Mouse (Mus musculus) heart, postnatal 0 days (tissue): ENCODE data around the gene Vmn1r152. TPM values are rescaled to one million over a fixed set of nuclear protein-coding genes. Genes with fewer than 3 reads are reported as not detected.
"Not testable (repeated sequence)": the region's sequence is repeated elsewhere in the genome, so short reads cannot be mapped to it uniquely, and the experiment has no call there.

Source experiments
- ATAC-seq: fragments of 200-750 bp; cut with Nextera tagmentation; 2 replicates; pipeline ENCODE4 v1.8.0; 2017; ENCODE audit warnings: low read depth, moderate number of reproducible peaks, moderate library complexity; ENCODE audit not compliant: insufficient read depth
- DNase-seq: peaks from one replicate; pipeline ENCODE4 v3.0.0-alpha.2; 2016; ENCODE audit warnings: low spot score
- H3K27ac ChIP-seq: fragments of 300-500 bp; sonication (generic); 2 replicates; pipeline ENCODE4 v1.5.1; 2014; ENCODE audit warnings: low read depth, mild to moderate bottlenecking
- H3K27me3 ChIP-seq: fragments of 300-500 bp; sonication (generic); 2 replicates; pipeline ENCODE4 v1.6.1; 2014; ENCODE audit warnings: low read length, mixed read lengths; ENCODE audit not compliant: control insufficient read depth, insufficient read depth
- H3K36me3 ChIP-seq: fragments of 300-500 bp; sonication (generic); replicated peaks from 2 replicates; pipeline ENCODE4 v1.6.1; 2014; ENCODE audit warnings: low read length, mixed read lengths; ENCODE audit not compliant: control insufficient read depth, insufficient read depth
- H3K4me1 ChIP-seq: fragments of 300-500 bp; sonication (generic); 2 replicates; pipeline ENCODE4 v1.6.1; 2014; ENCODE audit warnings: antibody characterized with exemption; ENCODE audit not compliant: control insufficient read depth, insufficient read depth
- H3K4me2 ChIP-seq: fragments of 300-500 bp; sonication (generic); 2 replicates; pipeline ENCODE4 v1.6.1; 2014; ENCODE audit warnings: low read depth, mild to moderate bottlenecking, low read length, moderate library complexity
- H3K4me3 ChIP-seq: fragments of 300-500 bp; sonication (generic); 2 replicates; pipeline ENCODE4 v1.5.1; 2014; ENCODE audit warnings: low read depth, low read length
- H3K9ac ChIP-seq: fragments of 300-500 bp; sonication (generic); replicated peaks from 2 replicates; pipeline ENCODE4 v1.6.1; 2014; ENCODE audit warnings: low read depth, low read length, mixed read lengths
- H3K9me3 ChIP-seq: fragments of 300-500 bp; sonication (generic); replicated peaks from 2 replicates; pipeline ENCODE4 v1.6.1; 2016; ENCODE audit warnings: low read length; ENCODE audit not compliant: control insufficient read depth
- WGBS: fragments of 180-500 bp; shearing (Covaris S2); extraction: QIAGEN DNeasy Blood & Tissue Kit; methylation state at CpG from one replicate; pipeline ENCODE4 v1.1.7; 2014; 5-methylcytosine and 5-hydroxymethylcytosine counted together
- polyA plus RNA-seq: library from polyadenylated mRNA; unstranded; fragments of >200 nt; fragmentation: Nextera tagmentation; extraction: Ambion mirVana; gene quantifications from 2 replicates; pipeline ENCODE4 v1.2.1, GENCODE M21; 2015
- total RNA-seq: library from RNA; depleted of rRNA; stranded (reverse); fragments of >200 nt; gene quantifications from 2 replicates; pipeline ENCODE4 v1.2.3, GENCODE M21; 2014; ENCODE audit warnings: low replicate concordance; rRNA removed

The Vmn1r152 gene
- not detected in 2 replicates for total RNA-seq
- polyA plus RNA-seq = not detected in 2 replicates

GRCm38 (mm10) chr7:22522667-22523066, at the start of gene Vmn1r152:
Vmn1r152 (plus strand) TSS chr7:22522967.
- not testable (repeated sequence) for H3K36me3 ChIP-seq, H3K9me3 ChIP-seq, H3K4me3 ChIP-seq, H3K9ac ChIP-seq, H3K27ac ChIP-seq, DNase-seq, ATAC-seq, H3K27me3 ChIP-seq, H3K4me1 ChIP-seq, H3K4me2 ChIP-seq
- no CpG with 5 or more reads among the region's 3 CpGs for WGBS

- not testable (repeated sequence) for H3K27ac ChIP-seq, H3K4me2 ChIP-seq, H3K9me3 ChIP-seq, H3K4me3 ChIP-seq, ATAC-seq, H3K9ac ChIP-seq, H3K27me3 ChIP-seq, DNase-seq, H3K36me3 ChIP-seq, H3K4me1 ChIP-seq
- 13% methylated on average over 1 of the region's 3 CpGs for WGBS
These were observed 23.2 kb upstream of the Vmn1r152 start, which contains the start of gene Vmn1r151 for GRCm38 (mm10) chr7:22499578-22499977. Vmn1r151 (minus strand) TSS chr7:22499678.

- H3K4me3 ChIP-seq, H3K27ac ChIP-seq, DNase-seq, ATAC-seq, H3K4me1 ChIP-seq, H3K9ac ChIP-seq, H3K9me3 ChIP-seq, H3K27me3 ChIP-seq, H3K4me2 ChIP-seq, H3K36me3 ChIP-seq: not testable (repeated sequence)
- WGBS = no CpG with 5 or more reads among the region's 1 CpGs
These were observed 12.0 kb downstream of the Vmn1r152 start, which contains the start of gene Gm8677 for GRCm38 (mm10) chr7:22534787-22535186. Gm8677 (minus strand) TSS chr7:22534887.

GRCm38 (mm10) chr7:22565243-22565642, 42.5 kb downstream of the Vmn1r152 start, which contains the start of gene Gm4201:
Gm4201 (minus strand) TSS chr7:22565343.
- not testable (repeated sequence) for DNase-seq, H3K4me3 ChIP-seq, H3K4me1 ChIP-seq, H3K27me3 ChIP-seq, H3K9me3 ChIP-seq, ATAC-seq, H3K36me3 ChIP-seq, H3K9ac ChIP-seq, H3K27ac ChIP-seq, H3K4me2 ChIP-seq
- no CpG with 5 or more reads among the region's 3 CpGs for WGBS

Other genes with a start within 250 kb of the Vmn1r152 start
- gene Gm4187, start 193.2 kb upstream of the Vmn1r152 start, total RNA-seq = not detected in 2 replicates
- not detected in 2 replicates for gene Gm4187, start 193.2 kb upstream of the Vmn1r152 start, polyA plus RNA-seq
- not detected in 2 replicates for gene Gm8660, start 151.9 kb upstream of the Vmn1r152 start, total RNA-seq
- not detected in 2 replicates for gene Gm8660, start 151.9 kb upstream of the Vmn1r152 start, polyA plus RNA-seq
- gene Vmn1r148, start 109.4 kb upstream of the Vmn1r152 start, total RNA-seq = not detected in 2 replicates
- not detected in 2 replicates for gene Vmn1r148, start 109.4 kb upstream of the Vmn1r152 start, polyA plus RNA-seq
- gene Vmn1r149, start 84.7 kb upstream of the Vmn1r152 start, total RNA-seq = not detected in 2 replicates
- gene Vmn1r149, start 84.7 kb upstream of the Vmn1r152 start, polyA plus RNA-seq = not detected in 2 replicates
- gene Gm10665, start 58.9 kb upstream of the Vmn1r152 start, total RNA-seq = not detected in 2 replicates
- not detected in 2 replicates for gene Gm10665, start 58.9 kb upstream of the Vmn1r152 start, polyA plus RNA-seq
- not detected in 2 replicates for gene Vmn1r151, start 23.3 kb upstream of the Vmn1r152 start, total RNA-seq
- not detected in 2 replicates for gene Vmn1r151, start 23.3 kb upstream of the Vmn1r152 start, polyA plus RNA-seq
- not detected in 2 replicates for gene Gm8677, start 11.9 kb downstream of the Vmn1r152 start, total RNA-seq
- gene Gm8677, start 11.9 kb downstream of the Vmn1r152 start, polyA plus RNA-seq = not detected in 2 replicates
- not detected in 2 replicates for gene Gm4201, start 42.4 kb downstream of the Vmn1r152 start, total RNA-seq
- not detected in 2 replicates for gene Gm4201, start 42.4 kb downstream of the Vmn1r152 start, polyA plus RNA-seq
- not detected in 2 replicates for gene Gm4565, start 65.2 kb downstream of the Vmn1r152 start, total RNA-seq
- not detected in 2 replicates for gene Gm4565, start 65.2 kb downstream of the Vmn1r152 start, polyA plus RNA-seq
- not detected in 2 replicates for gene Vmn1r155, start 135.1 kb downstream of the Vmn1r152 start, total RNA-seq
- not detected in 2 replicates for gene Vmn1r155, start 135.1 kb downstream of the Vmn1r152 start, polyA plus RNA-seq
- not detected in 2 replicates for gene Gm8693, start 169.3 kb downstream of the Vmn1r152 start, total RNA-seq
- not detected in 2 replicates for gene Gm8693, start 169.3 kb downstream of the Vmn1r152 start, polyA plus RNA-seq
- not detected in 2 replicates for gene Gm4567, start 196.7 kb downstream of the Vmn1r152 start, total RNA-seq
- gene Gm4567, start 196.7 kb downstream of the Vmn1r152 start, polyA plus RNA-seq = not detected in 2 replicates
- not detected in 2 replicates for gene Vmn1r157, start 238.7 kb downstream of the Vmn1r152 start, total RNA-seq
- not detected in 2 replicates for gene Vmn1r157, start 238.7 kb downstream of the Vmn1r152 start, polyA plus RNA-seq